Mouse (Mus musculus) cerebellum, adult 2 months (tissue): Measurements from ENCODE around the gene Cers4. TPM values are rescaled to one million over a fixed set of nuclear protein-coding genes. Genes with fewer than 3 reads are reported as not detected.

Source experiments
- DNase-seq, 2 experiments: peaks; one replicate each; pipeline ENCODE4 v3.0.0; 2021
- H3K27ac ChIP-seq: fragments of 200-500 bp; 2 replicates; pipeline ENCODE4 v1.5.1; 2012; ENCODE audit warnings: low read length, control low read depth, inconsistent platforms; ENCODE audit not compliant: insufficient read depth
- H3K27me3 ChIP-seq: fragments of 200-500 bp; 2 replicates; pipeline ENCODE4 v1.6.1; 2012; ENCODE audit warnings: inconsistent platforms, mild to moderate bottlenecking, low read length, moderate library complexity; ENCODE audit not compliant: control insufficient read depth, insufficient read depth
- H3K4me1 ChIP-seq: fragments of 200-500 bp; 2 replicates; pipeline ENCODE4 v1.6.1; 2011; ENCODE audit warnings: low read length; ENCODE audit not compliant: control insufficient read depth, insufficient read depth
- H3K4me3 ChIP-seq: fragments of 200-500 bp; replicated peaks from 2 replicates; pipeline ENCODE3; 2011; ENCODE audit warnings: mild to moderate bottlenecking, low read depth, low read length, control low read depth; ENCODE audit not compliant: insufficient read depth
- CTCF ChIP-seq: fragments of 200-500 bp; IDR thresholded peaks from 2 replicates; pipeline ENCODE4 v1.5.1; 2011; ENCODE audit warnings: low read depth, mild to moderate bottlenecking, control low read depth, low read length, moderate library complexity, borderline replicate concordance; ENCODE audit not compliant: insufficient read depth
- POLR2A ChIP-seq: fragments of 200-500 bp; IDR thresholded peaks from 2 replicates; pipeline ENCODE4 v1.6.1; 2011; ENCODE audit warnings: low read length, control low read depth, borderline replicate concordance; ENCODE audit not compliant: insufficient read depth
- WGBS: fragments of 180-500 bp; shearing (Covaris S2); methylation state at CpG from one replicate; pipeline ENCODE4 v1.1.7; 2018; 5-methylcytosine and 5-hydroxymethylcytosine counted together
- polyA plus RNA-seq: library from polyadenylated mRNA; depleted of rRNA; stranded (reverse); fragments of >200 nt; gene quantifications from 2 replicates; pipeline ENCODE4 v1.2.3, GENCODE M21; 2012; rRNA removed

The Cers4 gene
- polyA plus RNA-seq, 1 experiment, result 47.3 TPM

DNA sequence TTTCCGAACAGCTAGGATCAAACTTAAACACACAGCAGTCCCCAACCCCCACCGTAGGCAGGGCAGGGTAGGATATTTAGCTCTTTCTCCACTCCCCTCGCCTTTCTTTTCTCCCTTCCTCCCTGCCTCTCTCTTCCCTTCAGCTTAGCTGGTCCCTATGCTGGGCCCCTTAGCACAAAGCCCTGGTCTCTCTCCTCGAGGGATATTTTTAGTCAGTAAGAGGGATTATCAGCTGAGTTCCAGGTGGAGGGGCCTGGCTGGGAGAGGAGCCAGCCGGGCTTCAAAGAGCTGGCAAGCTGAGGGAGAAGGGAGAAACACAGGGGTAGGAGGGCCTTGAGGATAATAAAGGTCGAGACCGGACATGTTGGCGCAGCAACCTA lies 19.3 kb downstream of the Cers4 start:
- Histone ChIP-seq H3K4me1 (peaks cover 10% of the 10 kb centered on the region), H3K27ac (no peak overlapping the region), H3K4me3 (no peak overlapping the region), H3K27me3 (no peaks in the 10 kb centered on the region)
- TF ChIP-seq POLR2A, result no peak
- TF ChIP-seq CTCF, result no peak
- 31% methylated on average over 8 of the region's 8 CpGs for WGBS
- DNase-seq, result no peak

GRCm38 (mm10) chr8:4516162-4516561 lies 23.3 kb downstream of the Cers4 start:
- 88% methylated on average over 2 of the region's 2 CpGs for WGBS
- Histone ChIP-seq H3K4me1 (peaks cover 10% of the 10 kb centered on the region), H3K4me3 (no peak overlapping the region), H3K27ac (no peak overlapping the region), H3K27me3 (no peaks in the 10 kb centered on the region)
- DNase-seq, result peak; percentile 44 to 48
- no peak for TF ChIP-seq POLR2A
- peak; percentile 85 for TF ChIP-seq CTCF

GRCm38 (mm10) chr8:4521472-4521871 lies 28.6 kb downstream of the Cers4 start:
- DNase-seq, result no peak
- no peak overlapping the region for H3K27ac ChIP-seq

DNA sequence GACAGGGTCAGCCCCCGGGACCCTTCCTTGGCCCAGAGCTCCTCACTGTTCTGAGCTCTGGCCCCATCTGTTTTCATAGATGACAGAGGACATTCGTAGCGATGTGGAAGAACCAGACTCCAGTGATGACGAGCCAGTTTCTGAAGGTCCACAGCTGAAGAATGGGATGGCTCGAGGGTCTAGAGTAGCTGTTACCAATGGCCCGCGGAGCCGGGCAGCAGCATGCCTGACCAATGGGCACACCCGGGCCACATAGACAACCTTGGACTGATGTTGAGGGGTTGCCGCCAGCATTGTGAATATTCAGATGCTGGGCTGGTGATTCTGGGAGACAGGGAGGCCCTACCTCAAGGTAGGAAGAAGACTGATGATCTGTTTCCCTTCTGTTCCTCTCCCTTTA lies 30.7 kb downstream of the Cers4 start:
- no peak overlapping the region for H3K4me3 ChIP-seq
- no peaks in the 10 kb centered on the region for H3K4me1 ChIP-seq
- no peak for TF ChIP-seq POLR2A
- no peak for TF ChIP-seq CTCF
- no peak overlapping the region for H3K27ac ChIP-seq
- no peak for DNase-seq
- no peaks in the 10 kb centered on the region for H3K27me3 ChIP-seq
- WGBS, result 97% methylated on average over 10 of the region's 10 CpGs

More at GRCm38 (mm10) chr8:4521472-4521871, 28.6 kb downstream of the Cers4 start:
- no peaks in the 10 kb centered on the region for H3K27me3 ChIP-seq
- no peaks in the 10 kb centered on the region for H3K4me1 ChIP-seq
- no peak overlapping the region for H3K4me3 ChIP-seq
- 91% methylated on average over 4 of the region's 4 CpGs for WGBS
- TF ChIP-seq CTCF (no peak), POLR2A (no peak)

Other genes starting within 250 kb of the Cers4 start
- 32.6 and 39.8 TPM in 2 replicates for gene Tgfbr3l, start 244.8 kb upstream of the Cers4 start, polyA plus RNA-seq
- gene Snapc2, start 239.9 kb upstream of the Cers4 start, polyA plus RNA-seq, result 43.8 and 47.0 TPM in 2 replicates
- 21.8 and 24.1 TPM in 2 replicates for gene Ctxn1, start 233.8 kb upstream of the Cers4 start, polyA plus RNA-seq
- gene Timm44, start 217.1 kb upstream of the Cers4 start, polyA plus RNA-seq, result 91.5 and 98.4 TPM in 2 replicates
- 16.9 and 17.2 TPM in 2 replicates for gene Ccl25, start 167.8 kb upstream of the Cers4 start, polyA plus RNA-seq
- gene Elavl1, start 167.6 kb upstream of the Cers4 start, polyA plus RNA-seq, result 36.8 and 37.3 TPM in 2 replicates
- 7.2 and 7.5 TPM in 2 replicates for gene Zfp958, start 120.1 kb downstream of the Cers4 start, polyA plus RNA-seq